Mouse (Mus musculus): ENCODE data around the gene Serpinh1.

- TF ChIP-seq EP300 (IDR thresholded peaks at IDR 0.05): no peak
- no peak for TF ChIP-seq CTCF (IDR thresholded peaks at IDR 0.05)
These were observed 34.3 kb upstream of the Serpinh1 start for GRCm38 (mm10) chr7:99387356-99387755.
